Mouse (Mus musculus) CH12.LX (cell line): ENCODE data around the gene Aldh3b1. TPM values are rescaled to one million over a fixed set of nuclear protein-coding genes. Genes with fewer than 3 reads are reported as not detected.
A peak's percentile ranks its signal among the peaks of the same experiment; 100 is the strongest.
"Not testable (repeated sequence)": the region's sequence is repeated elsewhere in the genome, so short reads cannot be mapped to it uniquely, and the experiment has no call there.

Experiments
- DNase-seq: peaks from one replicate; pipeline ENCODE4 v3.0.0-alpha.2; 2013; ENCODE audit errors: extremely low read depth
- H3K27ac ChIP-seq: 2 replicates; pipeline ENCODE4 v1.5.1; 2012; ENCODE audit warnings: low read depth, mild to moderate bottlenecking, control low read depth, moderate library complexity; ENCODE audit not compliant: insufficient read depth
- H3K27me3 ChIP-seq: replicated peaks from 2 replicates; pipeline ENCODE3; 2012; ENCODE audit warnings: inconsistent platforms
- H3K36me3 ChIP-seq, 2 experiments: replicated peaks in 1 of 2; 2 replicates each; pipeline versions ENCODE3 to v1.6.1; 2012; ENCODE audit warnings: inconsistent platforms in 1 of 2, low read length in 1 of 2, mild to moderate bottlenecking in 1 of 2, mixed read lengths in 1 of 2, moderate library complexity in 1 of 2; ENCODE audit not compliant: control insufficient read depth in 1 of 2, insufficient read depth in 1 of 2
- H3K4me1 ChIP-seq, 2 experiments: 2 replicates each; pipeline ENCODE4 v1.6.1; 2012; ENCODE audit warnings: inconsistent platforms in 1 of 2, moderate library complexity in 1 of 2; ENCODE audit not compliant: insufficient read depth in 2 of 2, control insufficient read depth in 1 of 2
- H3K4me2 ChIP-seq: 2 replicates; pipeline ENCODE4 v1.6.1; 2012; ENCODE audit warnings: low read depth, mild to moderate bottlenecking, control low read depth; ENCODE audit not compliant: poor library complexity, insufficient read depth, severe bottlenecking
- H3K4me3 ChIP-seq, 3 experiments: fragments of 150-350 bp in 1 of 3; sonication (generic) in 1 of 3; replicated peaks in 1 of 3; 2 replicates each; pipeline versions ENCODE3 to v1.5.1; 2011 to 2012; ENCODE audit warnings: low read depth in 2 of 3, low read length in 2 of 3, mild to moderate bottlenecking in 2 of 3, moderate library complexity in 2 of 3, control low read depth in 1 of 3, improper control_type of control experiment in 1 of 3, inconsistent platforms in 1 of 3, mixed read lengths in 1 of 3; ENCODE audit not compliant: poor library complexity in 1 of 3
- H3K79me2 ChIP-seq: replicated peaks from 2 replicates; pipeline ENCODE4 v1.6.1; 2012; ENCODE audit warnings: mild to moderate bottlenecking, moderate library complexity; ENCODE audit not compliant: control insufficient read depth, poor library complexity, insufficient read depth, severe bottlenecking; ENCODE audit errors: extremely low read depth
- H3K9ac ChIP-seq: 2 replicates; pipeline ENCODE4 v1.6.1; 2012; ENCODE audit warnings: low read depth, mild to moderate bottlenecking, control low read depth, moderate library complexity; ENCODE audit not compliant: insufficient read depth
- H3K9me3 ChIP-seq: replicated peaks from 2 replicates; pipeline ENCODE3; 2012; ENCODE audit warnings: low read length, inconsistent platforms, mixed read lengths
- CTCF ChIP-seq, 2 experiments: IDR thresholded peaks in 1 of 2; conservative IDR thresholded peaks in 1 of 2; 2 replicates each; pipeline ENCODE4 v1.5.1; 2011 to 2012; ENCODE audit warnings: low read depth in 2 of 2, low read length in 2 of 2, improper control_type of control experiment in 1 of 2, inconsistent platforms in 1 of 2, mild to moderate bottlenecking in 1 of 2, moderate library complexity in 1 of 2
- EP300 ChIP-seq: IDR thresholded peaks from 2 replicates; pipeline ENCODE4 v1.6.1; 2011; ENCODE audit warnings: low read length, improper control_type of control experiment
- MAZ ChIP-seq: IDR thresholded peaks from 2 replicates; pipeline ENCODE4 v1.6.1; 2012; ENCODE audit warnings: low read depth, mild to moderate bottlenecking, inconsistent platforms, low read length, improper control_type of control experiment, moderate library complexity
- MEF2A ChIP-seq: IDR thresholded peaks from 2 replicates; pipeline ENCODE4 v1.6.1; 2014; ENCODE audit warnings: low read depth, mild to moderate bottlenecking, inconsistent platforms, low read length, improper control_type of control experiment, borderline replicate concordance
- MYC ChIP-seq: IDR thresholded peaks from 2 replicates; pipeline ENCODE4 v1.6.1; 2011; ENCODE audit warnings: low read depth, mild to moderate bottlenecking, improper control_type of control experiment, low read length
- POLR2AphosphoS2 ChIP-seq: IDR thresholded peaks from 2 replicates; pipeline ENCODE4 v1.6.1; 2011; ENCODE audit warnings: low read depth, low read length, improper control_type of control experiment
- RAD21 ChIP-seq: IDR thresholded peaks from 2 replicates; pipeline ENCODE4 v1.6.1; 2011; ENCODE audit warnings: low read depth, mild to moderate bottlenecking, low read length, improper control_type of control experiment, moderate library complexity
- SMC3 ChIP-seq: IDR thresholded peaks from 2 replicates; pipeline ENCODE4 v1.6.1; 2011; ENCODE audit warnings: low read depth, low read length, improper control_type of control experiment
- USF2 ChIP-seq: conservative IDR thresholded peaks from 2 replicates; pipeline ENCODE4 v1.6.1; 2011; ENCODE audit warnings: low read depth, low read length, improper control_type of control experiment
- ZC3H11A ChIP-seq: IDR thresholded peaks from 2 replicates; pipeline ENCODE4 v1.6.1; 2012; ENCODE audit warnings: low read depth, mild to moderate bottlenecking, inconsistent platforms, low read length, improper control_type of control experiment
- ZKSCAN1 ChIP-seq: IDR thresholded peaks from 2 replicates; pipeline ENCODE4 v1.6.1; 2012; ENCODE audit warnings: low read depth, inconsistent platforms, low read length, improper control_type of control experiment, borderline replicate concordance
- dilution Hi-C: fragments of 300-500 bp; cut with MboI; formaldehyde crosslinking; loops from 2 replicates; pipeline ENCODE4 v1.14.3; 2020; ENCODE audit warnings: low sequenced_read_pairs; ENCODE audit not compliant: extremely low pct_unique_long_range_greater_than_20kb, extremely low pct_ligation_motif_present
- in situ Hi-C: fragments of 300-500 bp; cut with MboI; formaldehyde crosslinking; loops from 3 replicates; pipeline ENCODE4 v1.14.3; 2019; ENCODE audit warnings: low sequenced_read_pairs, low pct_ligation_motif_present, low pct_unique_long_range_greater_than_20kb, mixed read lengths
- polyA plus RNA-seq: library from polyadenylated mRNA; unstranded; fragments of >175 nt; gene quantifications from 2 replicates; pipeline ENCODE4 v1.2.1, GENCODE M21; 2012; ENCODE audit warnings: low read depth; ENCODE audit not compliant: insufficient read length
- total RNA-seq, 2 experiments: library from RNA; depleted of rRNA; stranded (reverse); fragments of 300-350 nt in 1 of 2; fragments of >200 nt in 1 of 2; gene quantifications; 2 replicates each; pipeline ENCODE4 v1.2.3; 2012 to 2014

Gene Aldh3b1
- total and polyA plus RNA-seq, 3 experiments, result 5.9 to 8.1 (median 8.1) TPM

GRCm38 (mm10) chr19:3966330-3967075 is 36.9 kb upstream of the Aldh3b1 start:
- Histone ChIP-seq H3K4me1 (peaks cover 0 to 17% of the 10 kb centered on the region in 2 experiments; a peak in 3 of 4 replicates), H3K79me2 (no peaks in the 10 kb centered on the region), H3K36me3 (no peaks in the 10 kb centered on the region), H3K9ac (no peak overlapping the region), H3K27ac (no peak overlapping the region), H3K9me3 (no peaks in the 10 kb centered on the region), H3K4me2 (no peak overlapping the region), H3K27me3 (peaks cover 4% of the 10 kb centered on the region), H3K4me3 (no peak overlapping the region)
- no peak for TF ChIP-seq MAZ
- peak in 1 of 2 experiments; percentile 24; a peak in 2 of 4 replicates for TF ChIP-seq CTCF (conservative IDR thresholded peaks at IDR 0.05 in 1 of 2, IDR thresholded peaks at IDR 0.05 in 1 of 2; ENCODE audit: low read depth in 2 of 2, low read length in 2 of 2)
- dilution Hi-C loops, result no loop called here
- DNase-seq, result no peak
- in situ Hi-C loops, result no loop called here

GRCm38 (mm10) chr19:3964030-3964429 is 34.4 kb upstream of the Aldh3b1 start:
- Histone ChIP-seq H3K9ac (no peak overlapping the region), H3K9me3 (no peaks in the 10 kb centered on the region), H3K4me3 (no peak overlapping the region), H3K79me2 (no peaks in the 10 kb centered on the region), H3K4me2 (no peak overlapping the region), H3K4me1 (peaks cover 0 to 17% of the 10 kb centered on the region in 2 experiments; a peak in 3 of 4 replicates), H3K27me3 (peaks cover 2% of the 10 kb centered on the region), H3K36me3 (no peaks in the 10 kb centered on the region), H3K27ac (no peak overlapping the region)
- dilution Hi-C loops, result no loop called here
- TF ChIP-seq ZC3H11A (no peak), SMC3 (peak; percentile 40), ZKSCAN1 (no peak), EP300 (no peak), MYC (no peak), CTCF (conservative IDR thresholded peaks at IDR 0.05 in 1 of 2, IDR thresholded peaks at IDR 0.05 in 1 of 2; ENCODE audit: low read depth in 2 of 2, low read length in 2 of 2) (peak in 1 of 2 experiments; percentile 55; a peak in 2 of 4 replicates), POLR2AphosphoS2 (no peak), MAZ (no peak), USF2 (no peak), RAD21 (peak; percentile 62)
- in situ Hi-C loops, result no loop called here
- peak; percentile 32 for DNase-seq

- no peak overlapping the region for H3K9ac ChIP-seq
- no peaks in the 10 kb centered on the region for H3K36me3 ChIP-seq
- peaks cover 0 to 17% of the 10 kb centered on the region in 2 experiments; a peak in 3 of 4 replicates for H3K4me1 ChIP-seq
- no peaks in the 10 kb centered on the region for H3K79me2 ChIP-seq
- no peak overlapping the region for H3K4me3 ChIP-seq
- no peak overlapping the region for H3K27ac ChIP-seq
- H3K9me3 ChIP-seq, result no peaks in the 10 kb centered on the region
- in situ Hi-C loops (no loop called here), dilution Hi-C loops (no loop called here)
- no peaks in the 10 kb centered on the region for H3K27me3 ChIP-seq
- TF ChIP-seq MEF2A (no peak), CTCF (conservative IDR thresholded peaks at IDR 0.05 in 1 of 2, IDR thresholded peaks at IDR 0.05 in 1 of 2; ENCODE audit: low read depth in 2 of 2, low read length in 2 of 2) (peak in 1 of 2 experiments; percentile 56; a peak in 3 of 4 replicates)
- H3K4me2 ChIP-seq, result no peak overlapping the region
- peak; percentile 60 for DNase-seq
Measured at GRCm38 (mm10) chr19:3962469-3962868, 32.9 kb upstream of the Aldh3b1 start.

- H3K9me3 ChIP-seq, DNase-seq, H3K27ac ChIP-seq, H3K36me3 ChIP-seq, in situ Hi-C loops, H3K9ac ChIP-seq, H3K27me3 ChIP-seq, H3K4me2 ChIP-seq, H3K79me2 ChIP-seq, dilution Hi-C loops, H3K4me3 ChIP-seq: not testable (repeated sequence)
- peaks cover 0 to 17% of the 10 kb centered on the region in 2 experiments; a peak in 3 of 4 replicates for H3K4me1 ChIP-seq
Measured at GRCm38 (mm10) chr19:3961805-3962204, 32.2 kb upstream of the Aldh3b1 start.
